In the genomic region with DNA sequence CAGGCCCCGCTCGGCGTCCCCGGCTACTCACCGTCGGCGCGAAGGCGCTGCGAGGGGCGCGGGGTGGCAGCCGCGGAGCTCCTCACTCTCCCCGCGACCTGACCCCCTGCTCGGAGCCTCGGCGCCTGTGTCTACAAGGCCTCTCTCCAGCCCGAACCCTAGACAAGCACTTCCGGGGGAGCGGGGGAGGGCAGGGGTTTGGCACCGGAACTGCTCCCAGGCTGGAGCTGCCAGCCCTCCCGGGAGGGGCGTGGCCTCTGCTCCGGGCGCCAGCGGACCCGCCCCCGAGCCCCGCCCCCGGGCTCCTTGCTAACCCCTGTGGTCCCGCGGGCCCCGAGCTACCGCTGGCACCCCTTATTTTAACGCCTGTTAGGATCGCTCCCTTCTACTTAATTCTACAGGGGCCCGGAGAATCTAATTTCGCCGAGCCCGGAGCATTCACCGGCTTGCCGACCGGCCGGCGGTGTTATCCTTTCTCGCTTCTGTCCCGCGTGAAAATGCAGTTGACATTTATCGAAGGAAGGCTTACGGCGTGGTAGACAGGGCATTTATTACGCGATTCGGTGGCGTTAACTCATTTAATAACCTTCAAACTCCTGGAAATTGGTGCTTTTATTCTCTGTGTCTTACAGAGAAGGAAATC, we compare ENCODE assay signal across 8 mouse cellular contexts. TPM values are rescaled to one million over a fixed set of nuclear protein-coding genes. Genes with fewer than 3 reads are reported as not detected.
A peak's percentile ranks its signal among the peaks of the same experiment; 100 is the strongest.
DNase-seq lines count a peak whose midpoint lies in the region; ATAC-seq and TF ChIP-seq lines count a peak whose summit lies in the region.

TSS of gene Frs2 (minus strand) at position 174 of the 643 bp plus-strand sequence.

- DNase-seq in WW6 (ENCODE audit: low read depth, low spot score) = peak; percentile 80
- peak; percentile 81 to 94 for DNase-seq in cerebellum, postnatal 4 days (ENCODE audit: low spot score in 2 of 2)
- peak; percentile 97 for DNase-seq in gastrocnemius, adult 2 months
- DNase-seq in hindbrain, postnatal 0 days (ENCODE audit: low spot score) = peak; percentile 96
- DNase-seq in left cerebral cortex, adult 2 months (ENCODE audit: extremely low spot score in 1 of 2, low spot score in 2 of 2) = peak; percentile 93 to 95
- DNase-seq in right cerebral cortex, adult 2 months (ENCODE audit: low spot score in 2 of 2) = peak; percentile 92 to 95
- peak; percentile 97 for DNase-seq in urinary bladder, postnatal 14 days (ENCODE audit: low spot score)

- H3K27me3 ChIP-seq in hindbrain, postnatal 0 days (ENCODE audit: insufficient read depth, low read length) = no peaks in the 10 kb centered on the region

- H3K4me3 ChIP-seq in gastrocnemius, adult 2 months = peak within 1 kb of the TSS; percentile 97
- H3K4me3 ChIP-seq in hindbrain, postnatal 0 days (ENCODE audit: low read length) = peak within 1 kb of the TSS; percentile 100
- H3K4me3 ChIP-seq in left cerebral cortex, adult 2 months = peak within 1 kb of the TSS; percentile 86

- no peaks in the 10 kb centered on the region for H3K36me3 ChIP-seq in hindbrain, postnatal 0 days (ENCODE audit: insufficient read depth, low read length)

- H3K9ac ChIP-seq in hindbrain, postnatal 0 days (replicated peaks; ENCODE audit: low read length) = peak within 1 kb of the TSS; percentile 95

- H3K27ac ChIP-seq in gastrocnemius, adult 2 months = peak within 1 kb of the TSS; percentile 94
- peak within 1 kb of the TSS; percentile 87 for H3K27ac ChIP-seq in hindbrain, postnatal 0 days
- peak within 1 kb of the TSS; percentile 82 for H3K27ac ChIP-seq in left cerebral cortex, adult 2 months

- WGBS in hindbrain, postnatal 0 days = under 1% methylated on average over 57 of the region's 57 CpGs

- intact Hi-C loops in gastrocnemius, adult 2 months (cut with DNase I) = loop anchor here (2.0 kb wide), 1 partner anchor 86 kb away; the partner anchor contains the start of gene Cct2
- intact Hi-C loops in left cerebral cortex, adult 2 months (cut with DNase I) = loop anchor here (1.0 to 10.0 kb wide), 5 partner anchors 59 to 194 kb away; partner anchors contain the start of genes Cct2, Rab3ip and Yeats4

- peaks cover 13% of the 10 kb centered on the region; the same call in 1 of the 2 replicates for H3K4me1 ChIP-seq in hindbrain, postnatal 0 days (ENCODE audit: insufficient read depth, low read length)

- no peak for TF ChIP-seq CTCF in gastrocnemius, adult 2 months (IDR thresholded peaks at IDR 0.05)
- no peak for TF ChIP-seq CTCF in hindbrain, postnatal 0 days (IDR thresholded peaks at IDR 0.05; ENCODE audit: low read depth)
- TF ChIP-seq CTCF in left cerebral cortex, adult 2 months (IDR thresholded peaks at IDR 0.05) = no peak

- peak; percentile 99 for ATAC-seq in hindbrain, postnatal 0 days
- ATAC-seq in megakaryocyte, adult 5-6 weeks (ENCODE audit: poor library complexity, severe bottlenecking) = peak; percentile 86

- H3K4me2 ChIP-seq in hindbrain, postnatal 0 days (ENCODE audit: low read depth, low read length) = peak within 1 kb of the TSS; percentile 88

- H3K9me3 ChIP-seq in hindbrain, postnatal 0 days (ENCODE audit: low read length) = no peaks in the 10 kb centered on the region

RNA-seq across cellular contexts. Expression of gene Frs2, which starts in this region (rescaled TPM):
- total RNA-seq in gastrocnemius, adult 2 months (2021) = 10 to 100 TPM in 1 of 2 experiments, 1 to 10 TPM in 1; 8.1 to 11.5 TPM
- total RNA-seq in hindbrain, postnatal 0 days (2014; rRNA removed) = 18.9 and 19.3 TPM in 2 replicates
- 19.1 and 19.4 TPM in 2 replicates for polyA plus RNA-seq in hindbrain, postnatal 0 days (2015; fragmentation: Nextera tagmentation; extraction: Ambion mirVana)
- total RNA-seq in left cerebral cortex, adult 2 months (2021) = 10 to 100 TPM; 36.6 to 36.9 TPM
- total RNA-seq in megakaryocyte, adult 5-6 weeks (2015) = 22.9 and 25.0 TPM in 2 replicates
- 9.8 and 10.5 TPM in 2 replicates for total RNA-seq in megakaryocyte, adult 5-6 weeks (2017)

Comparison
In these comparisons a context has a peak if more than half of its experiments do, and no peak if none do; other contexts are left out.
1. Peak in every context shown above with its lines: DNase-seq, ATAC-seq, H3K4me3 ChIP-seq and H3K27ac ChIP-seq.